Mouse (Mus musculus): ENCODE measurements at regions not wholly inside any gene's neighbourhood (a gene's known extent, or its start where the extent isn't known, plus 50 kb on each side); places are given as distances from the start of the nearest gene placed in this dataset.
A peak's percentile ranks its signal among the peaks of the same experiment; 100 is the strongest.

- peak; percentile 69 for DNase-seq (ENCODE audit: low read depth)
Measured at GRCm38 (mm10) chr3:20590143-20590542, 223.2 kb upstream of the Agtr1b start.

- DNase-seq (ENCODE audit: low read depth): peak; percentile 66
Measured at GRCm38 (mm10) chr3:20551563-20551962, 184.6 kb upstream of the Agtr1b start.

GRCm38 (mm10) chr3:20543991-20544390 lies 177.0 kb upstream of the Agtr1b start:
- no peak for DNase-seq (ENCODE audit: low read depth)

GRCm38 (mm10) chr3:20538492-20539004 lies 171.6 kb upstream of the Agtr1b start:
- DNase-seq (ENCODE audit: low read depth): no peak

GRCm38 (mm10) chr3:20520738-20521137 lies 153.8 kb upstream of the Agtr1b start:
- peak; percentile 81 for DNase-seq (ENCODE audit: low read depth)

GRCm38 (mm10) chr3:20509192-20509591 lies 142.2 kb upstream of the Agtr1b start:
- DNase-seq (ENCODE audit: low read depth): peak; percentile 92

GRCm38 (mm10) chr3:20505546-20505945 lies 138.6 kb upstream of the Agtr1b start:
- DNase-seq (ENCODE audit: low read depth): no peak
